14 mouse cellular contexts compared by ENCODE assay signal in the genomic region with DNA sequence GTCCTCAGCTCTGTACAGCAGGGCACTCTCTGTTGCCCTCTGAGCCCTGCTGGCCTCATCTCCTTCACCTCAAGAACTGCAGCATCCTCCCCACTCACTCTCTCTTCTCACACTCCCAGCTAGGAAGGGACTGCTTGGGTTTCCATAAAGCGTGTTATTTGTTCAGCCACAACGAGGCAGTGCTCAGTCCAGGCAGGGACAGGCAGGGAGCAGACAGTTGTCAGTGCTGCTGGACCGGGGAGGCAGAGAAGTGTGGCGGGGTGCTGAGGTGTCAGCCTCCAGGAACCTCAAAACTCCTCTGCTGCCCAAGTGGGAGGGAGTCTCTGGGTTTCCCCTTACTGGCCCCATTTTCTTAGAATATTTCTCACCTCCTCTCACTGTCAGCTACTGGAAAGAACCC. TPM values are rescaled to one million over a fixed set of nuclear protein-coding genes. Genes with fewer than 3 reads are reported as not detected.
DNase-seq lines count a peak whose midpoint lies in the region; ATAC-seq and TF ChIP-seq lines count a peak whose summit lies in the region.
"Had no signal": no experiment of that assay in that cellular context is flagged by ENCODE, and none has a peak within 500 bp of the region (broad histone marks: within the 10 kb centered on the region; RNA-seq: fewer than 3 reads in every experiment).

No protein-coding gene starts in this region.

- no peak for ATAC-seq in forebrain, embryonic 13.5 days
- ATAC-seq in forebrain, embryonic 11.5 days (replicated peaks; ENCODE audit: low FRiP score) = no peak
- ATAC-seq in midbrain, embryonic 14.5 days (ENCODE audit: low FRiP score, low TSS enrichment) = no peak

- peaks cover 56% of the 10 kb centered on the region for H3K4me1 ChIP-seq in forebrain, embryonic 13.5 days
- H3K4me1 ChIP-seq in forebrain, embryonic 11.5 days (replicated peaks; ENCODE audit: control insufficient read depth, insufficient read depth, low read length) = peaks cover 18% of the 10 kb centered on the region
- H3K4me1 ChIP-seq in midbrain, embryonic 10.5 days = peaks cover 53% of the 10 kb centered on the region
- H3K4me1 ChIP-seq in midbrain, embryonic 14.5 days (ENCODE audit: control insufficient read depth, insufficient read depth, low read length) = no peaks in the 10 kb centered on the region
- H3K4me1 ChIP-seq in cortical plate, adult 2 months (ENCODE audit: control insufficient read depth, insufficient read depth, low read length) = peaks cover 2% of the 10 kb centered on the region; the same call in 1 of the 2 replicates
- H3K4me1 ChIP-seq: liver, embryonic 15.5 days had no signal

- no peak for DNase-seq in forebrain, embryonic 11.5 days (ENCODE audit: low spot score)
- DNase-seq in midbrain, embryonic 10.5 days (ENCODE audit: low spot score) = no peak
- no peak for DNase-seq in midbrain, embryonic 14.5 days
- peak; percentile 23 for DNase-seq in splenic B cell, adult 2 months (ENCODE audit: low read depth, low spot score)
- no peak for DNase-seq in kidney, postnatal 4 days
- DNase-seq in urinary bladder, adult 18-20 months (ENCODE audit: low spot score in 2 of 2) = no peak
- DNase-seq: kidney, adult 11 months; lung, postnatal 36 days; spleen, adult 18-20 months had no signal

- no peak for TF ChIP-seq POLR2A in cortical plate, adult 2 months (IDR thresholded peaks at IDR 0.05; ENCODE audit: extremely low read depth, insufficient read depth, low read length)

- H3K9ac ChIP-seq in forebrain, embryonic 13.5 days = no peak overlapping the region
- no peak overlapping the region for H3K9ac ChIP-seq in forebrain, embryonic 11.5 days (ENCODE audit: low read length)
- H3K9ac ChIP-seq in midbrain, embryonic 14.5 days (replicated peaks; ENCODE audit: low read length) = no peak overlapping the region
- H3K9ac ChIP-seq: heart, embryonic 13.5 days; liver, embryonic 15.5 days had no signal

- H3K27ac ChIP-seq in forebrain, embryonic 13.5 days = 0 out of 2 replicates have a peak overlapping the region, but pooled peaks have one; percentile 14
- H3K27ac ChIP-seq in forebrain, embryonic 11.5 days (ENCODE audit: low read depth, low read length) = no peak overlapping the region
- peak overlapping the region; percentile 56; the same call in 1 of the 2 replicates for H3K27ac ChIP-seq in midbrain, embryonic 10.5 days (replicated peaks)
- H3K27ac ChIP-seq in midbrain, embryonic 14.5 days (replicated peaks; ENCODE audit: low read depth, low read length) = no peak overlapping the region
- peak overlapping the region; percentile 24; the same call in 1 of the 2 replicates for H3K27ac ChIP-seq in cortical plate, adult 2 months (ENCODE audit: insufficient read depth, low read length)
- H3K27ac ChIP-seq: heart, embryonic 13.5 days; limb, embryonic 10.5 days; liver, embryonic 15.5 days had no signal

- H3K4me2 ChIP-seq in forebrain, embryonic 13.5 days = no peak overlapping the region
- no peak overlapping the region for H3K4me2 ChIP-seq in forebrain, embryonic 11.5 days (ENCODE audit: low read depth, low read length, severe bottlenecking)
- no peak overlapping the region for H3K4me2 ChIP-seq in midbrain, embryonic 14.5 days (ENCODE audit: low read length)
- H3K4me2 ChIP-seq: heart, embryonic 13.5 days; liver, embryonic 15.5 days had no signal

- H3K4me3 ChIP-seq in forebrain, embryonic 13.5 days = no peak overlapping the region
- H3K4me3 ChIP-seq in forebrain, embryonic 11.5 days (ENCODE audit: low read depth, low read length) = no peak overlapping the region
- no peak overlapping the region for H3K4me3 ChIP-seq in midbrain, embryonic 10.5 days
- H3K4me3 ChIP-seq in midbrain, embryonic 14.5 days (replicated peaks; ENCODE audit: low read depth, low read length) = no peak overlapping the region
- no peak overlapping the region for H3K4me3 ChIP-seq in cortical plate, adult 2 months (ENCODE audit: insufficient read depth, low read length)
- H3K4me3 ChIP-seq: heart, embryonic 13.5 days; limb, embryonic 10.5 days; liver, embryonic 15.5 days had no signal

- WGBS in forebrain, embryonic 13.5 days = 41% methylated on average over 4 of the region's 4 CpGs
- 49% methylated on average over 4 of the region's 4 CpGs for WGBS in forebrain, embryonic 11.5 days
- 53% methylated on average over 4 of the region's 4 CpGs for WGBS in midbrain, embryonic 10.5 days
- 59% methylated on average over 4 of the region's 4 CpGs for WGBS in midbrain, embryonic 14.5 days

- H3K27me3 ChIP-seq in forebrain, embryonic 13.5 days = no peaks in the 10 kb centered on the region
- H3K27me3 ChIP-seq in forebrain, embryonic 11.5 days (ENCODE audit: control insufficient read depth, insufficient read depth, low read length) = no peaks in the 10 kb centered on the region
- no peaks in the 10 kb centered on the region for H3K27me3 ChIP-seq in midbrain, embryonic 10.5 days (ENCODE audit: low read depth, poor library complexity, severe bottlenecking)
- no peaks in the 10 kb centered on the region for H3K27me3 ChIP-seq in midbrain, embryonic 14.5 days (ENCODE audit: control insufficient read depth, insufficient read depth, low read length)
- H3K27me3 ChIP-seq in splenic B cell, adult 2 months (ENCODE audit: control insufficient read depth, insufficient read depth, low read length, poor library complexity, severe bottlenecking) = no peaks in the 10 kb centered on the region
- H3K27me3 ChIP-seq: liver, embryonic 15.5 days had no signal

- no peaks in the 10 kb centered on the region for H3K36me3 ChIP-seq in forebrain, embryonic 13.5 days (ENCODE audit: poor library complexity, severe bottlenecking)
- no peaks in the 10 kb centered on the region for H3K36me3 ChIP-seq in forebrain, embryonic 11.5 days (ENCODE audit: control insufficient read depth, insufficient read depth, low read length)
- no peaks in the 10 kb centered on the region for H3K36me3 ChIP-seq in midbrain, embryonic 10.5 days
- no peaks in the 10 kb centered on the region for H3K36me3 ChIP-seq in midbrain, embryonic 14.5 days (ENCODE audit: control insufficient read depth, insufficient read depth, low read length)
- no peaks in the 10 kb centered on the region for H3K36me3 ChIP-seq in splenic B cell, adult 2 months (ENCODE audit: control insufficient read depth, insufficient read depth, low read length, poor library complexity, severe bottlenecking)
- H3K36me3 ChIP-seq: heart, embryonic 13.5 days; limb, embryonic 10.5 days; liver, embryonic 15.5 days had no signal

- no peaks in the 10 kb centered on the region for H3K9me3 ChIP-seq in forebrain, embryonic 13.5 days (replicated peaks)
- no peaks in the 10 kb centered on the region for H3K9me3 ChIP-seq in forebrain, embryonic 11.5 days (ENCODE audit: control insufficient read depth, low read length)
- H3K9me3 ChIP-seq in midbrain, embryonic 10.5 days (replicated peaks) = no peaks in the 10 kb centered on the region
- no peaks in the 10 kb centered on the region for H3K9me3 ChIP-seq in midbrain, embryonic 14.5 days (ENCODE audit: control insufficient read depth, low read length)
- H3K9me3 ChIP-seq: heart, embryonic 13.5 days; limb, embryonic 10.5 days; liver, embryonic 15.5 days had no signal

- no peak for TF ChIP-seq CTCF in cortical plate, adult 2 months (IDR thresholded peaks at IDR 0.05; ENCODE audit: extremely low read depth, insufficient read depth, low read length)

RNA-seq across cellular contexts. Expression of gene Zbtb18, which starts 14.6 kb away (rescaled TPM):
- 59.8 and 88.1 TPM in 2 replicates for polyA plus RNA-seq in forebrain, embryonic 13.5 days (2015; fragmentation: Nextera tagmentation; extraction: Ambion mirVana)
- 5.1 and 6.6 TPM in 2 replicates for polyA plus RNA-seq in forebrain, embryonic 11.5 days (2014; fragmentation: Nextera tagmentation; extraction: Ambion mirVana)
- polyA plus RNA-seq in midbrain, embryonic 10.5 days (2016; fragmentation: Nextera tagmentation; extraction: Ambion mirVana) = 5.1 and 6.1 TPM in 2 replicates
- polyA plus RNA-seq in midbrain, embryonic 14.5 days (2014; fragmentation: Nextera tagmentation; extraction: Ambion mirVana) = 11.9 and 13.4 TPM in 2 replicates
- 105 and 117 TPM in 2 replicates for polyA plus RNA-seq in cortical plate, adult 2 months (2012; rRNA removed)

Comparison
In these comparisons a context has a peak if more than half of its experiments do, and no peak if none do; other contexts are left out.
1. H3K27ac ChIP-seq: peak in forebrain, embryonic 13.5 days (single experiment), midbrain, embryonic 10.5 days (single experiment) and cortical plate, adult 2 months (single experiment); none in forebrain, embryonic 11.5 days (single experiment) and midbrain, embryonic 14.5 days (single experiment).